Mouse (Mus musculus): ENCODE data around the gene Neurl3. TPM values are rescaled to one million over a fixed set of nuclear protein-coding genes. Genes with fewer than 3 reads are reported as not detected.
A peak's percentile ranks its signal among the peaks of the same experiment; 100 is the strongest.

Neurl3 gene
- total and polyA plus RNA-seq, 3 experiments, result 0.08 to 0.09 (median 0.08) TPM

DNA sequence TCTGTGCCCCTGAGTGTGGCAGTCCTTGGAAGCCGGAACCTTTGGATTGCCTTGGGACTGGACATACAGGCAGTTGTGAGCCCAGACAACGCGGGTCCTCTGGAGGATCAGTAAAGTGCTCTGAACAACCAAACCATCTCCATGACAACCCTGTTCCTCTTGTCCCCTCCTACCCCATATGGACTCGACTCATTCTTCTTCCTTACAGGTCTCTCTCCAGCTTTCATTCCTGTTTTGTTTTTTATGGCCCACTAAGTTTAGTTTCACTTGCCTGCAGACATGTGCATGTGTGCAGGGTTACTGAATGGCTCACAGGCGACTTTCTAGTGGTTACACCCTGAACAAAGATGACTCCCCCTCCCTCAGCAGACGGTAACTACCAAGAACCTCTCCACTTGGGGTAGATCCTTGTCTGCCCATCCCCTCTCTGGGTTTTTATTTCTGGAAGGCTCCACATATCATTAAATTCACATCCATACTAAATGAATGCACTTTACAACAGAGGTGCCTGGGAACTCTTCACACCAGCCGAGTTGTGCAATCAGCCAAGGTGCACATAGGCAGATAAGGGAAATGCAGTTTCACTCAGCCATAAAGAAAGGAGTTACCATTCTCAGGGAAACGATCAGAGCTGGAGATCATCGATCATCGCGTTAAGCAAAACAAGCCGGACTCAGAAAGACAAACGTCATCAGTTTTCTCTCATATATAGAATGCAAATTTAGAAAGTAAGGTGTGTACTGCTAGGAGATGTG lies 1.3 kb upstream of the Neurl3 start:
- H3K4me2 ChIP-seq (ENCODE audit: insufficient read depth, low read depth, poor library complexity, severe bottlenecking), result no peak overlapping the region

DNA sequence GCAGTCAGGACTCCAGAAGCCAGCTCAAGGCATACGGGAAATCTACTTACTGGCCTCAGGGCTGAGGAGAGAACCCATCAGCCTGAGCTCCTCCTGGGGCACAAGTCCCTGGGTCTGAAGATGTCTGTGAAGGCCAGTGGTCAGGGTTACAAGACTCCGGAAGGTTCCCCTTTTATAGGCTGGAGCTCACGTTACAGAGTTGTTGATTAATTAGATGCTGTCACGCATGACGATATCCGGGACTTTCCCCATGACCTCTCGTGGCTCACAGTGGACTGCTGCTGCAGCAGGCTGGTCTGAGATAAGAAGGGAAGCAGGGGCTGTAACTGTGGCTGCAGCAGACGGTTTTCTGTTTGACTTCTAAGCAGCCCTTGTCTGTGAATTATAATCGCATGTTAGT lies 1.2 kb downstream of the Neurl3 start:
- dilution Hi-C loops (cut with MboI; ENCODE audit: extremely low pct_ligation_motif_present, extremely low pct_unique_long_range_greater_than_20kb, low sequenced_read_pairs), result no loop called here
- no peaks in the 10 kb centered on the region for H3K9me3 ChIP-seq (replicated peaks; ENCODE audit: low read length)
- H3K4me1 ChIP-seq (ENCODE audit: control insufficient read depth in 1 of 2, insufficient read depth in 2 of 2), result peaks cover 13 to 42% of the 10 kb centered on the region in 2 experiments
- no peaks in the 10 kb centered on the region for H3K27me3 ChIP-seq (replicated peaks)
- TF ChIP-seq MAFK (IDR thresholded peaks at IDR 0.05; ENCODE audit: insufficient replicate concordance, low read length) (no peak), MAX (IDR thresholded peaks at IDR 0.05; ENCODE audit: low read length) (no peak), HCFC1 (IDR thresholded peaks at IDR 0.05; ENCODE audit: low read depth, low read length) (no peak), BHLHE40 (IDR thresholded peaks at IDR 0.05; ENCODE audit: low read depth, low read length) (peak; percentile 89), MXI1 (IDR thresholded peaks at IDR 0.05; ENCODE audit: low read depth, low read length) (no peak), NELFE (IDR thresholded peaks at IDR 0.05; ENCODE audit: low read depth, low read length) (no peak), MEF2A (IDR thresholded peaks at IDR 0.05; ENCODE audit: borderline replicate concordance, low read depth, low read length) (no peak), EP300 (IDR thresholded peaks at IDR 0.05; ENCODE audit: low read length) (peak; percentile 53), SIN3A (IDR thresholded peaks at IDR 0.05; ENCODE audit: low read length) (no peak), IRF4 (IDR thresholded peaks at IDR 0.05; ENCODE audit: low read depth, low read length) (no peak), TCF12 (IDR thresholded peaks at IDR 0.05; ENCODE audit: low read depth, low read length) (0 out of 2 replicates have a peak, but pooled peaks have one; percentile 24), ZMIZ1 (IDR thresholded peaks at IDR 0.05; ENCODE audit: low read depth, low read length) (no peak), MYC (IDR thresholded peaks at IDR 0.05; ENCODE audit: low read depth, low read length) (no peak)
- no peak overlapping the region for H3K27ac ChIP-seq (ENCODE audit: insufficient read depth, low read depth)
- no peaks in the 10 kb centered on the region for H3K36me3 ChIP-seq (replicated peaks in 1 of 2; ENCODE audit: control insufficient read depth in 1 of 2, insufficient read depth in 1 of 2, low read length in 1 of 2)
- in situ Hi-C loops (cut with MboI; ENCODE audit: low pct_ligation_motif_present, low pct_unique_long_range_greater_than_20kb, low sequenced_read_pairs), result loop anchor here (25.0 kb wide), 1 partner anchor 436 kb away; no protein-coding TSS in a partner anchor
- no peak overlapping the region for H3K9ac ChIP-seq (ENCODE audit: insufficient read depth, low read depth)
- peak; percentile 54 for DNase-seq (ENCODE audit: extremely low read depth)
- no peak overlapping the region for H3K4me3 ChIP-seq (replicated peaks in 1 of 3; ENCODE audit: low read depth in 2 of 3, low read length in 2 of 3, poor library complexity in 1 of 3)
- no peaks in the 10 kb centered on the region for H3K79me2 ChIP-seq (replicated peaks; ENCODE audit: control insufficient read depth, extremely low read depth, insufficient read depth, poor library complexity, severe bottlenecking)
- peak overlapping the region; percentile 51; the same call in 1 of the 2 replicates for H3K4me2 ChIP-seq (ENCODE audit: insufficient read depth, low read depth, poor library complexity, severe bottlenecking)

More for the DNA sequence above, 1.3 kb upstream of the Neurl3 start:
- peaks cover 11 to 40% of the 10 kb centered on the region in 2 experiments for H3K4me1 ChIP-seq (ENCODE audit: control insufficient read depth in 1 of 2, insufficient read depth in 2 of 2)
- H3K36me3 ChIP-seq (replicated peaks in 1 of 2; ENCODE audit: control insufficient read depth in 1 of 2, insufficient read depth in 1 of 2, low read length in 1 of 2), result no peaks in the 10 kb centered on the region
- TF ChIP-seq JUND (conservative IDR thresholded peaks at IDR 0.05; ENCODE audit: low read depth, low read length), result no peak
- TF ChIP-seq GABPA (IDR thresholded peaks at IDR 0.05; ENCODE audit: insufficient replicate concordance, low read depth, low read length), result no peak
- TF ChIP-seq UBTF (IDR thresholded peaks at IDR 0.05; ENCODE audit: low read depth, low read length), result no peak
- TF ChIP-seq KAT2A (IDR thresholded peaks at IDR 0.05; ENCODE audit: insufficient replicate concordance, low read length), result no peak
- no peak for TF ChIP-seq MAX (IDR thresholded peaks at IDR 0.05; ENCODE audit: low read length)
- TF ChIP-seq BHLHE40 (IDR thresholded peaks at IDR 0.05; ENCODE audit: low read depth, low read length), result no peak
- no peak for TF ChIP-seq MAFK (IDR thresholded peaks at IDR 0.05; ENCODE audit: insufficient replicate concordance, low read length)
- TF ChIP-seq POLR2AphosphoS2 (IDR thresholded peaks at IDR 0.05; ENCODE audit: low read depth, low read length), result no peak
- TF ChIP-seq SMC3 (IDR thresholded peaks at IDR 0.05; ENCODE audit: low read depth, low read length), result no peak
- TF ChIP-seq POLR2A (IDR thresholded peaks at IDR 0.05; ENCODE audit: low read depth, low read length), result no peak
- TF ChIP-seq PAX5 (IDR thresholded peaks at IDR 0.05; ENCODE audit: low read length), result no peak
- TF ChIP-seq RCOR1 (conservative IDR thresholded peaks at IDR 0.05; ENCODE audit: low read depth, low read length), result no peak
- H3K4me3 ChIP-seq (replicated peaks in 1 of 3; ENCODE audit: low read depth in 2 of 3, low read length in 2 of 3, poor library complexity in 1 of 3), result no peak overlapping the region
- H3K9me3 ChIP-seq (replicated peaks; ENCODE audit: low read length), result no peaks in the 10 kb centered on the region
- DNase-seq (ENCODE audit: extremely low read depth), result no peak
- no peaks in the 10 kb centered on the region for H3K79me2 ChIP-seq (replicated peaks; ENCODE audit: control insufficient read depth, extremely low read depth, insufficient read depth, poor library complexity, severe bottlenecking)
- dilution Hi-C loops (cut with MboI; ENCODE audit: extremely low pct_ligation_motif_present, extremely low pct_unique_long_range_greater_than_20kb, low sequenced_read_pairs) (no loop called here), in situ Hi-C loops (cut with MboI; ENCODE audit: low pct_ligation_motif_present, low pct_unique_long_range_greater_than_20kb, low sequenced_read_pairs) (loop anchor here (5.0 kb wide), 1 partner anchor 134 kb away; no protein-coding TSS in a partner anchor)
- no peak overlapping the region for H3K27ac ChIP-seq (ENCODE audit: insufficient read depth, low read depth)
- no peak overlapping the region for H3K9ac ChIP-seq (ENCODE audit: insufficient read depth, low read depth)
- H3K27me3 ChIP-seq (replicated peaks), result no peaks in the 10 kb centered on the region
